Mouse (Mus musculus) kidney, embryonic 16.5 days (tissue): ENCODE results near the gene Atad5. TPM values are rescaled to one million over a fixed set of nuclear protein-coding genes. Genes with fewer than 3 reads are reported as not detected.
"Not testable (repeated sequence)": the region's sequence is repeated elsewhere in the genome, so short reads cannot be mapped to it uniquely, and the experiment has no call there.

Experiments
- ATAC-seq: fragments of 200-750 bp; cut with Nextera tagmentation; 2 replicates; pipeline ENCODE4 v1.8.0; 2017; ENCODE audit warnings: moderate TSS enrichment; ENCODE audit not compliant: low FRiP score, low TSS enrichment
- H3K27ac ChIP-seq: fragments of 300-500 bp; sonication (generic); 2 replicates; pipeline ENCODE4 v1.5.1; 2014; ENCODE audit warnings: low read length
- H3K27me3 ChIP-seq: fragments of 300-500 bp; sonication (generic); 2 replicates; pipeline ENCODE4 v1.6.1; 2014; ENCODE audit warnings: low read length, control low read depth, mixed read lengths; ENCODE audit not compliant: insufficient read depth
- H3K36me3 ChIP-seq: fragments of 300-500 bp; sonication (generic); 2 replicates; pipeline ENCODE4 v1.6.1; 2014; ENCODE audit warnings: low read length, control low read depth, mixed read lengths; ENCODE audit not compliant: insufficient read depth
- H3K4me1 ChIP-seq: fragments of 300-500 bp; sonication (generic); 2 replicates; pipeline ENCODE4 v1.6.1; 2014; ENCODE audit warnings: low read length, control low read depth, mixed read lengths; ENCODE audit not compliant: insufficient read depth
- H3K4me2 ChIP-seq: fragments of 300-500 bp; sonication (generic); replicated peaks from 2 replicates; pipeline ENCODE4 v1.6.1; 2014; ENCODE audit warnings: low read depth, low read length
- H3K4me3 ChIP-seq: fragments of 300-500 bp; sonication (generic); 2 replicates; pipeline ENCODE4 v1.5.1; 2014; ENCODE audit warnings: mild to moderate bottlenecking, low read length
- H3K9ac ChIP-seq: fragments of 300-500 bp; sonication (generic); replicated peaks from 2 replicates; pipeline ENCODE4 v1.6.1; 2014; ENCODE audit warnings: low read length
- H3K9me3 ChIP-seq: fragments of 300-500 bp; sonication (generic); 2 replicates; pipeline ENCODE4 v1.6.1; 2016; ENCODE audit warnings: low read length, control low read depth
- WGBS: fragments of 180-500 bp; shearing (Covaris S2); extraction: QIAGEN DNeasy Blood & Tissue Kit; methylation state at CpG from one replicate; pipeline ENCODE4 v1.1.7; 2014; 5-methylcytosine and 5-hydroxymethylcytosine counted together
- polyA plus RNA-seq: library from polyadenylated mRNA; unstranded; fragments of >200 nt; fragmentation: Nextera tagmentation; extraction: Ambion mirVana; gene quantifications from 2 replicates; pipeline ENCODE4 v1.2.1, GENCODE M21; 2015

Atad5 gene
- polyA plus RNA-seq, 1 experiment from 2014 or later = 8.3 TPM

DNA sequence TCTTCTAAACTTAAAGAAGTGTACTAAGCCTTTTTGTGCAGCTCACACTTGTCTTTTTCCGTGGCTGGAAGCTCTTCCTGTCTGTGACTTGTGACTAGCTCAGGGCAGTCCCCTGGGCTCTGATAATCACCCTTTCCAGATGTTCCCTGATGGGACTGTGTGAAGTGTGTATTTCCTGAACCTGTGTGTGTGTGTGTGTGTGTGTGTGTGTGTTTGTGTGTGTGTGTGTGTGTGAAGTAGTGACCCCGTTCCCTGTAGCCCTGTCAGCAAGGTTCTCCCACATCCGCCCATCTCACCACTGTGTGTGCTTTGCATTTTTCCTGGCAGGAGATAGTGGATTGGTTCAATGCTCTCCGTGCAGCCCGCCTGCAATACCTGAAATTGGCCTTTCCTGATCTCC lies 81.2 kb downstream of the Atad5 start:
- Histone ChIP-seq H3K4me1 (no peaks in the 10 kb centered on the region), H3K9me3 (no peaks in the 10 kb centered on the region), H3K36me3 (no peaks in the 10 kb centered on the region), H3K4me2 (no peak overlapping the region), H3K4me3 (no peak overlapping the region), H3K27ac (no peak overlapping the region), H3K9ac (no peak overlapping the region), H3K27me3 (no peaks in the 10 kb centered on the region)
- no peak for ATAC-seq
- 72% methylated on average over 5 of the region's 5 CpGs for WGBS

DNA sequence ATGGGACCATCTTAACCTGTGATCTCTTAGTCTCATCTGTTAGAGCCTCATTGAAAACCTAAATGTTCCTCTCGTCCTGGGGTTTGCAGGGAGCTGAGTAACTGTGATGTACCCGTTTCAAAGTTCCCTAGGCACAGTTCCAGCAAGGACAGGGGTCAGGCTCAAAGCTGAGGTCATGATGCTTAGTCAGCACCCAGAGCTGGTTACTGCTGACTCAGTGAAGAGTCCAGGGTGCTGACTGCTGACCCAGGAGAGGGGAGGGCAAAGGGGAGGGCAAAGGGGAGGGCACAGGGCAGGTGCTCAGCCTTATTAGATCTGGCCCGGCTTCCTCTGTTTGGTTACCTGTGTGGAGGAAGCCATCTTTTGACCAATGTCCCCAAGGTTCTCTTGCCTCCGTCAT lies 82.7 kb downstream of the Atad5 start:
- Histone ChIP-seq H3K36me3 (no peaks in the 10 kb centered on the region), H3K4me2 (no peak overlapping the region), H3K9me3 (no peaks in the 10 kb centered on the region), H3K9ac (no peak overlapping the region), H3K27me3 (no peaks in the 10 kb centered on the region), H3K4me1 (no peaks in the 10 kb centered on the region), H3K27ac (no peak overlapping the region), H3K4me3 (no peak overlapping the region)
- no peak for ATAC-seq
- WGBS = 60% methylated on average over 4 of the region's 4 CpGs

DNA sequence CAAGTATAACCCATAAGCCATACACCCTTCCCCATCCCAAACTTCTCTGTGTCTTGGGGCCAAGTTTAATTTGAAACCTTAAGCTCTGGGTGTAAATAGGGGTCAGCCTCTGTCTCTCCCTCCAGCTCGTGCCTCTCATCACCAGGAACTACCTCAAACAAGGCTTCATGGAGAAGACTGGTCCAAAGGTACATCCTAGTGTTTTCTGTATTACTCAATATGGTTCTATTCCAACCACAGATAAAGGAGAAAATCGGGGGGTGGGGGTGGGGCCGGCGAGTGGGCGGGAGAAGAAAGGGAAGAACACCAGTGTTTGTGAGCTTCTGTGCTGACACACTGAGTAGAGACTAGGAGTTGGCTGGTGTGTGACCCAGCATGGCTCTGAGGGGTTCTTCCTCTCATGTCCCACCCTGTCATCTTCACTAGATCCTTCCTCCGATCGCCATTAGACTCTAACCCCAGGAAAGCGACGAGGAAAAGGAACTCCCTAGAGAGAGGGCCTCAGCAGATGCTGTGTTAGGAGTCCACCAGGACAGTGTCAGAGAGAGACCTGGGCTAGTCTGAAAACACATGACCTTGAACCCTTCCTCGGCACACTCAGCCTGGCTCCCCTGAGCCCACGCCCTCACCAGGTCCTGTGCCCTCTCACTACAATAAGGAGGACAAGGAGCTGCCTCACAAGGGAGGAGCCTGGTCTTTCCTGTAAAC lies 84.9 kb downstream of the Atad5 start:
- WGBS = 81% methylated on average over 11 of the region's 11 CpGs
- Histone ChIP-seq H3K9me3 (no peaks in the 10 kb centered on the region), H3K4me3 (no peak overlapping the region), H3K27me3 (no peaks in the 10 kb centered on the region), H3K4me2 (no peak overlapping the region), H3K36me3 (no peaks in the 10 kb centered on the region), H3K4me1 (no peaks in the 10 kb centered on the region), H3K27ac (no peak overlapping the region), H3K9ac (no peak overlapping the region)
- no peak for ATAC-seq

- Histone ChIP-seq H3K27me3 (no peaks in the 10 kb centered on the region), H3K4me2 (no peak overlapping the region), H3K9me3 (no peaks in the 10 kb centered on the region), H3K36me3 (no peaks in the 10 kb centered on the region), H3K27ac (no peak overlapping the region), H3K9ac (no peak overlapping the region), H3K4me1 (no peaks in the 10 kb centered on the region), H3K4me3 (no peak overlapping the region)
- 79% methylated on average over 11 of the region's 11 CpGs for WGBS
- no peak for ATAC-seq
Observed at GRCm38 (mm10) chr11:80176911-80177895, 88.0 kb downstream of the Atad5 start.

GRCm38 (mm10) chr11:80178316-80178715 lies 89.1 kb downstream of the Atad5 start:
- 78% methylated on average over 8 of the region's 8 CpGs for WGBS
- H3K9ac ChIP-seq = no peak overlapping the region

DNA sequence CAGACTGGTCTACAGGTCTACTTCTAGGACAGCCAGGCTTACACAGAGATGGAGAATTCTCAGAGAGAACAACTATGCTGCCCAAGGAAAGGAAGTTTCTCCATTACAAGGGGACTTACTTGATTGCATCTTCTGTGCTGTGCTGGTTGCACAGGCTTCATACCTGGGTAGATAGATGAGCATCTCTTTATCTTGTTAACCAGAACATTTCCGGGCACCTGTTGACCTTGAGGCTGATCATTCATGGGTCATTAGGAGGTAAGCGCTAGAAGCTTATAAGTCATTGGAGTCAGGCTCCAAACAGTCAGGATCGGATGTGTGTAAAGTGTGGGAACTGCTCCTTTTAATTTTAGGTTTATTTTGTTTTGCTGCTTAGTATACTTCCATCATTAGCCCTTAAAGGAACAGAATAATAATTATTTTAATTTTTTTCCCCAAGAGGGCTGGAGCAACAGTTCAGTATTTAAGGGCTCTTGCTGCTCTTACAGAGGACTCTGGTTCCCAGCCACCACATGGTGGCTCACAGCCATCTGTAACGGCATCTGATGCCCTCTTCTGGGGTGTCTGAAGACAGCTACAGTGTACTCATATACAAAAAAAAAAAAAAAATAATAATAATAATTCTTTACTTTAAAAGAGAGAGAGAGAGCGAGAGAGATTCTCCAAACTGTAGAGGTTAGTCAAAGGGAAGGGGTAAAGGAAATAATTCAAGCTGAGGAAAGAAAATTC lies 92.0 kb downstream of the Atad5 start:
- no peaks in the 10 kb centered on the region for H3K36me3 ChIP-seq
- no peak overlapping the region for H3K9ac ChIP-seq
- no peak for ATAC-seq
- H3K27ac ChIP-seq = no peak overlapping the region
- peaks cover 9% of the 10 kb centered on the region for H3K4me1 ChIP-seq
- H3K9me3 ChIP-seq = no peaks in the 10 kb centered on the region
- no peaks in the 10 kb centered on the region for H3K27me3 ChIP-seq
- no peak overlapping the region for H3K4me3 ChIP-seq
- no peak overlapping the region for H3K4me2 ChIP-seq
- WGBS = 67% methylated on average over 5 of the region's 5 CpGs

More at GRCm38 (mm10) chr11:80178316-80178715, 89.1 kb downstream of the Atad5 start:
- Histone ChIP-seq H3K4me2 (no peak overlapping the region), H3K9me3 (no peaks in the 10 kb centered on the region), H3K4me3 (no peak overlapping the region), H3K36me3 (no peaks in the 10 kb centered on the region), H3K27me3 (no peaks in the 10 kb centered on the region), H3K4me1 (no peaks in the 10 kb centered on the region), H3K27ac (no peak overlapping the region)
- no peak for ATAC-seq

GRCm38 (mm10) chr11:80183054-80183704 lies 94.0 kb downstream of the Atad5 start:
- Histone ChIP-seq H3K4me2 (peak overlapping the region; percentile 68), H3K9ac (peak overlapping the region; percentile 92), H3K27ac (peak overlapping the region; percentile 91), H3K4me3 (peak overlapping the region; percentile 79)
- H3K9me3 ChIP-seq, H3K27me3 ChIP-seq, H3K4me1 ChIP-seq, H3K36me3 ChIP-seq: not testable (repeated sequence)
- ATAC-seq = peak; percentile 76; the same call in 1 of the 2 replicates
- WGBS = 40% methylated on average over 12 of the region's 12 CpGs

GRCm38 (mm10) chr11:80183705-80184255 lies 94.6 kb downstream of the Atad5 start, which contains the start of gene Rnf135:
TSS of gene Rnf135 (plus strand) at chr11:80183851.
- H3K36me3 ChIP-seq = no peaks in the 10 kb centered on the region
- peaks cover 9% of the 10 kb centered on the region for H3K4me1 ChIP-seq
- H3K9me3 ChIP-seq = no peaks in the 10 kb centered on the region
- peak within 1 kb of the TSS; percentile 91 for H3K27ac ChIP-seq
- peak within 1 kb of the TSS; percentile 79 for H3K4me3 ChIP-seq
- peak within 1 kb of the TSS; percentile 92 for H3K9ac ChIP-seq
- H3K4me2 ChIP-seq = peak within 1 kb of the TSS; percentile 68
- peak; percentile 98 for ATAC-seq
- WGBS = 2% methylated on average over 33 of the region's 33 CpGs
- no peaks in the 10 kb centered on the region for H3K27me3 ChIP-seq

DNA sequence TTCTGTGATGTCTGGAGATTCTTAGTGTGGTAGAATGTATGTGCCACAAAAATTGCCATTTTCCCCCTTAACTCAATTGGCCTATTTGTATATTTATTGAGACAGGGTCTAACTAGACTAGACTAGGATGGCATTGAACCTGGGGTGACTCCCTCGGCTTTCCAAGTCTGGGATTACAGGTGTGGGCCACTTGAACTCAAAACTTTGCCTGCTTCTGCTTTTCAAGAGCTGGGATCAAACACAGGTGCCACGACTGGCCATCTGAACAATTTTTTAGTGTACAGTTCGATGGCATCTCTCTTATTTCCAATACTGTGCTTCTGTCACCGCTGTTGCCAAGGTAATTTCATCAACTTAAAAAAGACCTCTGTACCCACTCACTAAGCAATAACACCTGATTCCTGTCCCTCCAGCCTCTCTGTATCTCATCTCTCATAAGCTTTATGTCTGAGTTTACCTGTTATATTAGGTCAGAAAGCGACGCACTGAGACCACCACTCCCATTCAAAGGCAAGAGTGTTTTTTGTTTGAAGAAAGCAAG lies 95.4 kb downstream of the Atad5 start:
- Histone ChIP-seq H3K36me3 (no peaks in the 10 kb centered on the region), H3K27me3 (no peaks in the 10 kb centered on the region), H3K9ac (peak overlapping the region; percentile 92), H3K4me3 (peak overlapping the region; percentile 79), H3K9me3 (no peaks in the 10 kb centered on the region), H3K4me2 (peak overlapping the region; percentile 68), H3K27ac (peak overlapping the region; percentile 91; the same call in 1 of the 2 replicates), H3K4me1 (peaks cover 9% of the 10 kb centered on the region)
- 88% methylated on average over 6 of the region's 6 CpGs for WGBS
- no peak for ATAC-seq
